Mouse (Mus musculus) heart, adult 2 months (tissue): Measurements from ENCODE around the gene Spert.

Experiments
- CTCF ChIP-seq: fragments of 200-600 bp; IDR thresholded peaks from 2 replicates; pipeline ENCODE4 v1.8.1; 2022; ENCODE audit warnings: antibody characterized with exemption, mild to moderate bottlenecking, moderate library complexity
- EP300 ChIP-seq: fragments of 200-500 bp; IDR thresholded peaks from 2 replicates; pipeline ENCODE4 v1.6.1; 2011; ENCODE audit warnings: low read depth, low read length, control low read depth; ENCODE audit not compliant: insufficient read depth
- POLR2A ChIP-seq: fragments of 200-500 bp; IDR thresholded peaks from 2 replicates; pipeline ENCODE4 v1.6.1; 2011; ENCODE audit warnings: mild to moderate bottlenecking, low read depth, low read length, control low read depth; ENCODE audit not compliant: insufficient read depth

DNA sequence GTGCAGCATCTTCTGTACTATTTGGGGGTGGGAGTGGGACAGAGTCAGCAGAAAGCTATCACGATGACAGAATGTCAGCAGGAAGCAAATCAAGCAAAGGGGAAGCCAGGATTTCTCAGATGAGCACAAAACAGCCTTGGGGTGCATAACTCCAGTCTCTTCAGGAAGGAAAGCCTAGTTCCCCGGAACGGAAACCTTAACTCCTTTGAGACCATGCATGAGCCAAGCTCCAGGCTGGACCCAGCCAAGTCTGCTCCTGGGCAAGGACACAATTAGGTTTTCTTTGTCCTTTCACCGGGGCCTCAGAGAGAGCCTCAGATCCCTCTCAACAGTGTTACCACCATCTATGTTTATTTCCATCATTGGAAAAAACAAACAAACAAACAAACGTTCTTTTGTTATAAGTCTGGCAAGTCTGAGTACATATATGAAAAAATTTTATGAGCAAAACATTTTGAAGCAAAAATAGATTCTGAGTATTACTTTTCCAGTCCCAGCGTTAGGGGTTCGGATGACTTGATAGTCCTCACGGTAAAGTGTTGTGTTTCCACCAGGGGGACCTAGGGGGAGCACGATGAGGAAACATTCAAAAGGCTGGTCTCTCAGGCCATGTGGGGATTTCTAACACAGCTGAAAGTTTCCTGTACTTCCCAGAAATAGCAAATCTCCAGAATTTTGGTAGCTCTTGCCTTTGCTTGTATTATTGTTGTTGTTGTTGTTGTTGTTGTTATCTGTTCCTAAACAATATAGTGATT lies 31.2 kb downstream of the Spert start:
- TF ChIP-seq EP300: no peak
- TF ChIP-seq POLR2A: no peak
- TF ChIP-seq CTCF: peak; percentile 45
